Mouse (Mus musculus) kidney, adult 11 months (tissue): ENCODE results near the gene Il2ra.
"Not testable (repeated sequence)": the region's sequence is repeated elsewhere in the genome, so short reads cannot be mapped to it uniquely, and the experiment has no call there.

Experiments used
- DNase-seq: peaks from one replicate; pipeline ENCODE4 v3.0.0; 2022

Gene Il2ra

GRCm38 (mm10) chr2:11642451-11642941 lies at the start of gene Il2ra:
TSS of gene Il2ra (plus strand) at chr2:11642807.
- DNase-seq: no peak

DNA sequence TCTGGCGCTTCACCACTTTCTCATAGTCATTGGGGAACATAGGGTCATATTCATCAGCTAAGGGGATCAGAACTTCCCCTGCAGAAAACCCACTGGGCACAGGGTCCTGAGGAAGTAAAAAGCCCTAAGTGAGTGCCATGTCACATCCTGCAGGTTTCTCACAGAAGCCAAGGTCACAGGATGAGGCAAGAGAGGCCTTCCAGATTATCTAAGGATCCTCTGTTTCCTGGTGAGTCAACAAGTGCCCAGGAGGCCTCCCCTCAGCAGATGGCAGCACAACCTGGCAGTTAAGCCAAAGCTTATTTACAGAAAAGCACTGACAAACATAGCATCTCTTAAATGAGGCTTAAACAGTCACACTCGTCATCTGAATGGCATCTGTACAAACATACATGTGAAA lies 45.9 kb upstream of the Il2ra start:
- DNase-seq: no peak

DNA sequence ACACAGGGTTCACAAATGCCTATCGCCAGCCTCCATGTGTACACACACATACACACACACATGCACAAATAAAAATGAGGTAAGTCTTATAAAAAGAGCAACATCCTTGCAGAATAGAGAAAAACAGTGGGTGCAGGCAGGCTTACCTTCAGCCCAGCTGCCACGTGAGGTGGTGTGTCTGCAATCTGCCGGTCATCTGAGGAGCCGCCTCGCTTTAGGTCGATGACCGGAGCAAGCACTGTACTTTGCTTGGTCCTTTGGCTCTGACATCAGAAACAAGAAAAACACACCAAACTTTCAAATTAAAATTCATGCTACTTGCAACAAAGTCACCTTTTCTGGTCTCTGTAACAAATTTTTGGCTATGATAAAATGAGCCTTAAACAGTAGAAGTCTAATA lies 44.7 kb upstream of the Il2ra start:
- DNase-seq: peak; percentile 35

DNA sequence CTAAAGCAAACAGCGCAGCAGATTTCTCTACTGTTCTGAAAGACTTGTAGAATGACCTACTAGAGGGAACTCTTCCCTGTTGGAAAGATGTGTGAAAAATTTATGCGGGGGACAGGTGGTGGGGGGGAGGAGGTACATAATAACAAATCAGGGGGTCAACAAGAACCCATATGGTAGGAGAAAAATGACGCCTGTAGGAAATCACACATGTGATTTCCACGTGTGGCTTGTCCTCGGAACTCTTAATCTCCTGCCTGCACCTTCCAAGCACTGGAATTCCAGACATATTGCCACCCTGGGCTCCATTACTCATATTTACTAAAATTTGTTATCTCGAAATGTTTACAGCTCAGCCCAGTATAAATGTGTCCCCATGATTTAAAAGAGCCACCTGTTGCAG lies 40.8 kb upstream of the Il2ra start:
- DNase-seq: no peak

DNA sequence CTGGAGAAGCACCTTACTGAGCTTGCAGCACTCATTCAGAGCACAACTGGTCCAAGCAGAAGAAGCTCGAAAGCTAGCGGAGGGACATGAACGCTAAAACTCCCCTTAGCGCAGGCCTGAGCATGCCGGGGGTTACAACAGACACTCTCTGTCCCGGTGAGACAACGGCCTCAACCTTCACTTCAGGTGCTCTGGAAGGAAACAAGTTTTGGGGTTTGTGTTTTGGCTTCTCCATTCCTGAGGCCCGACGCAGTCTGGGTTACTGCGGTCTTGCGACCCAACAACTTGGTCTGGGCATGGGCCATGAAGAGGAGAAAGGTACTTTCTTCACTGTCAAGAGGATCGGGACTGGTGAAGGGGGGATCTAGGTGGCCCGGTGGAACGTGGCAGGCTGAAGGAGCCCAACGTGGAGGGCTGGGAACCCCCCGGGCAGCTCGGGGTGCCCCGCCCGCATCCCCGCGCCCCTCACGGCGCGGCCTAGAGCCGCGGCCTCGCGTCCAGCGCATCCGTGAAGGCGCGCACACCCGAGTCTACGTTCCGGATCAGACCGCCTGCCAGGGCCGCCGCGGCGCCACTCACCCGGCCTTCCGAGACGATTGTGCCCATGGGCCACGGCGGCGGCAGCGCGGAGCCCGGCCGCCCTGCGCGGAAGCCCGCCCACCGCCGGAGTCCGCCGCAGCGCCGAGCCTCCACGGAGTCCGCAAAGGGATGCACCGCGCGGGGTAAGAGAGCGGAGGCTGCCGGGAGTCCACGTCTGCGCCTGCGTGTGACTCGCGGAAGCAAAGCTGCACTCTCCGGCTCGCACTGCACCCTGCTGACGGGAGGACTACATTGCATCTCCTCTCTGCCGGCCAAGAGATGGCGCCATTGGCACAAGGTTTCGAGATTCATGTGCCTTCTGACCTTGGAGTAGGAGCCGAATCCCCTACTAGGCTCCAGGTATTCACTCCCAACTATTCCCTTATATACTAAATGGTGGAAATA lies 39.8 kb upstream of the Il2ra start:
- DNase-seq: peak; percentile 93

- DNase-seq: no peak
Measured at GRCm38 (mm10) chr2:11604053-11604452, 38.6 kb upstream of the Il2ra start, which contains the start of gene Rbm17. TSS of gene Rbm17 (minus strand) at chr2:11604153.

DNA sequence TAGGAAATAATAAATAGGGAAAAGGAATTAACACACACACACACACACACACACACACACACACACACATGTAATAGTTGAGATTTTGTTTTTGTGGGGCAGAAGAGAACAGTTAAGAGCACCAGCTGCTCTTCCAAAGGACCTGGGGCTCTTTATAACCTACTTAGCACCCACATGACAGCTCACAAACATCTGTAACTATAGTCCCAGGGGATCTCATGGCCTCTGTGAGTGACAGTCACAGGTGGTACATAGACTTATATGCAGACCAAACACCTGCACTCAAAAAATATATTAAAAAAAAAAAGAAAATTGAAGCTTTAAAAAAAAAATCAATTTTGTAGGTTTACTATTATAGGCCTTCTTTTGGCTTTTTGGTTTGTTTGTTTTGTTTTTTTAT lies 37.7 kb upstream of the Il2ra start:
- DNase-seq: no peak

DNA sequence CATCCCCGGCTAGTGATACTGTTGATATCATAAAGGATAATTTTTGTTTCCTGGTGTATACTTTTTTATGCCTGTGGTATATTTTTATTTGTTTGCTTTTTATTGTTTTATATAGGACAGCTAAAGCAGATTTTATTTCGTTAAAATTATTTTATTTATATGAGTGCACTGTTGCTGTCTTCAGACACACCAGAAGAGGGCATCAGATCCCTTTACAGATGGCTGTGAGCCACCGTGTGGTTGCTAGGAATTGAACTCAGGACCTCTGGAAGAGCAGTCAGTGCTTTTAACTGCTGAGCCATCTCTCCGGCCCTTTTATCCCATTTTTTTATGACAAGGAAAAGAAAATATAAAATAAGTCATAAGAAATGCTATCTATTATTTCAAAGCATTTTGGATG lies 35.9 kb upstream of the Il2ra start:
- DNase-seq: not testable (repeated sequence)

GRCm38 (mm10) chr2:11612939-11613338 lies 29.7 kb upstream of the Il2ra start:
- DNase-seq: not testable (repeated sequence)

DNA sequence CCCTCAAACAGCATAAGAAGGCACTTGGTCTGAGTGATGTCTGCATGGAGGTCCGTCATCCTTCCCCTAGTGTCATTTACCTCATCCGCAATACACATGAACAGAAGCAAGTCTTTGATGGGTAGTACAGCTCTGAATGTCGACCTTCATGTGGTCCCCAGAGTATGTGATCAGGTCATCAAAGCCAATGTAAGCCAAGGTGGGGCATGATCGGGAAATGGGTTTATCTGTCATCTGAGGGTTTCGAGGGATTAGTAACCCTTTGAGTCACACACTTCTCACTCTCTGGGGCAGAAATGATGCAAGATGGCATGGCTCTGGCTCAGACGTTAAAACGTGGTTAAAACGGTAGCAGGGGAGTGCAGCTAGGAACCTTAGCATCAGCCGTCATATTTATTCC lies 25.8 kb upstream of the Il2ra start:
- DNase-seq: no peak

DNA sequence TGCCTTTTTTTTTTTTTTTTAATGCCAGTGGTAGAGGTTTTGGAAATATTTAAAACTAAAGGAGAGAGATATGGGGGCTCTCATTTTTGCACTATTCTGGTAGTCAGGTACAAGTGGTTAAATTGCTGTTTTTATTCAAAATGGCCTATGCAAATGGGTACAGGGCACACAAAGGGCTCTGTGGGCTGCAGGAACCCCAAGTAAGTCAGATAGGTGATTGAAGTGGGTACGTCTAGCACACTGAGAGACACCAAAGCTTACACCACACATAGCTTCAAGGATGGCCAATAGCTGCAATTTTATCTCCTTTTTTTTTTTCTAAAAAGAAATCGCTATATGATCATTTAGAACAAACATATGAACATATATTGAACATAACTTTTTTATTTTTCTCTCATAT lies 23.0 kb upstream of the Il2ra start:
- no peak for DNase-seq

DNA sequence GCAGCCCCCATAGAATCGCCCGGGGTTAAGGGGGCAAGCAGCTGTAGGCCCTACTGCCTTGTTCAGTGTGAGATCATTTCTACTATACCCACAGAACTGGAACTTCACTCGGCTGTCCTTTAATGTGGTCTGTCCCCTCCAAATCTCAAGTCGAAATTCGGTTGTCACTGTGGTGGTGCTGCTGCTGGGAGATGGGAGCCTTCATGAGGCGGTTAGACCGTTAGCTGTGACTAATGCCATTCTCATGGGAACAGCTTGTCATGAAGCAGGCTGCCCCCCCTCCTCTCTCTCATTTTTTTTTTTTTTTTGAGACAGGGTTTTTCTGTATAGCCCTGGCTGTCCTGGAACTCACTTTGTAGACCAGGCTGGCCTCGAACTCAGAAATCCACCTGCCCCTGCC lies 19.4 kb upstream of the Il2ra start:
- DNase-seq: no peak

- no peak for DNase-seq
Measured at GRCm38 (mm10) chr2:11623726-11624125, 18.9 kb upstream of the Il2ra start.

DNA sequence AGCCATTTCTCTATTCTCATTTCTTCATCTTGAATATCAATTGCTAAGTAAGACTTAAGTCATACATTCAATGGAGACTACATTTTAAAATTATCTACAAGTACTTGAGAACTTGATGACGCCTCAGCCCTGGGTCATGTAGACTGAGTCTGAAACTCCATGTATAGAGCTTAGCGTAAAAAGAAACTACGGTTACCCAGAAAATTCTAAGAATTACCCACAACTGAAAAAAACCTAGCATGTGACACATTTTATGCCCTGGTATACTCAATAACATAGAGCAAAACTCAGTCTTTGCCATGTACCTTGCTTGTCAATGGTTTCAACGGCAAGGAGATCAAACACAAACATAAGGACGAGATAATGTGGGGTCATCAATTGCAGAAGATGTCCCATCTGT lies 16.7 kb upstream of the Il2ra start, which contains the start of gene Gm17490:
Gm17490 (minus strand) TSS at position 375 of the 400 bp plus-strand sequence.
- no peak for DNase-seq

DNA sequence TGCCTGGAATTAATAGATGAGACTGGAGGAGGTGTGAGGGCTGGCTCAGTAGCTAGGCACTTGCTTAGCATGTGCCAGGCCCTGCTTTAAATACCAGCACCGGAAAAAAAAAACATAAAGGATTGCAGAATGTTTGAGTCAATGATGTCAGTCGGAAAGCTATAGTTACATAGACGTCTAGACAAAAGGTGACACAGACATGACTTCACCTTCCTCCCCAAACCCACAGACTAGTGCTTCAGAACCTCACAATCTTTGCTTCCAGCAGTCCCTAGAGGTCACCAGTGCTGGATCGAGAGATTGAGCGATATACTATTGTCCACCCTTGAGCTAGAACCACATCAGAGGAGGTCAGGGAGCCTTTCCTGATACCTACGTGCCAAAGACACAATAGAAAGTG lies 7.6 kb upstream of the Il2ra start:
- DNase-seq: no peak

DNA sequence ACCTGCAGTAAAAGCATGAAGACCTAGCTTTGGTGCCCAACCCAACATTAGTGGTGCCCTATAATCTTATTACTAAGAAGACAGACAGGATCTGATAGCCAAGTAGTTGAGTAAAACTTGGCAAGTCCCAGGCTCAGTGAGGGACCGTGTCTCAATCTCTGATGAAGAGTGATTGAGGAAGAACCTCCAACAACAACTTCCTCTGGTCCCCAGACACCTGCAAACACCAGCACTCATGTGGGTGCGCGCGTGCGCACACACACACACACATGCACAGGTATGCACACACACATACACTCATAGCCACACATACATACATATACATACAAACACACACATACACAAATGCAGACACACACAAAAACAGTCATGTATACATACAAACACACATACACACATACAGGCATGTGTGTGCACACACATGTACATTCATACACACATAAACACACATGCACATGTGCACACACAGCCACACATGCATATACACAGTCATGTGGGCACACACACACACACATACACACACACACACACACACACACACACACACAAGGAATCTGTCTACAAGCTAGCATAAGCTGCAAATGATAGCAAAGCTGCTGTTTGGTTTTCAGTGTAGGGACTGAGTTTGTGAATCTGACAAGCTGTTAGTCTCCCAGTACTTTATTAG lies 7.0 kb upstream of the Il2ra start:
- no peak for DNase-seq

DNA sequence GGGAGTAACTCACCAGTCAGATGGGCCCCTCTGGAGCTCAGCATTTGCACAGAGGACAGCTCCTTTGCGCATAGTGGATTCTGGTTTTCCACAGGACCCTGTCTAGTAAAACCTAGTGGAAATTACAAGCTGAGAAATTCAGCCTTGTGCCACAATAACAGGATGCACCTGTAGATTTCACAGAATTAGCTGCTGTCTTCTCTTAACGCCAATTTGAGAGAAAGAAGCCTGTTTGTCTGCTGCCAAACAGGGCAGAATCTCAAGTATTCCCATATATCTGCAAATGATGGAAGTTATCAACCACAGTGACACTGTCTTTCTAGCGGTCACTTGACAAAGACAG lies 6.5 kb upstream of the Il2ra start:
- DNase-seq: no peak

DNA sequence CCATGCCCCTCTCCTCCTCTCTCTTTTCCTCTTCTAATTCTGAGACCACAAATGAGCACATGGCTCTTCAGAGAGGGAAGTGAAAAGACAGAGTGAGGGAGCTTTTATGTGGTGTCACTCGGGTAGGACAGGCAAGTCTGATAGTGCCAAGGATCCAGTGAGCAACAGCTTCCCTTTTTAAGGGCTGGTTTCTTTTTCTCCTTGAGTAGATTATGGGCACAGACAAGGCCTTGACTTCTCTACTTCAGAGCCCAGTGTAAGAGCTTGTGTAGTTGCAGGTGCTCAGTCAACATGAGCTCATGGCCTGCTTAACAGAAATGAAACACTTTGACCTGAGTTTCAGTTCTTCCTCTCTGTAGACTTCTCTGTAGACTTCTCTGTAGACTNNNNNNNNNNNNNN lies 5.5 kb upstream of the Il2ra start:
- no peak for DNase-seq

- DNase-seq: no peak
Measured at GRCm38 (mm10) chr2:11644057-11644456, 1.4 kb downstream of the Il2ra start.

DNA sequence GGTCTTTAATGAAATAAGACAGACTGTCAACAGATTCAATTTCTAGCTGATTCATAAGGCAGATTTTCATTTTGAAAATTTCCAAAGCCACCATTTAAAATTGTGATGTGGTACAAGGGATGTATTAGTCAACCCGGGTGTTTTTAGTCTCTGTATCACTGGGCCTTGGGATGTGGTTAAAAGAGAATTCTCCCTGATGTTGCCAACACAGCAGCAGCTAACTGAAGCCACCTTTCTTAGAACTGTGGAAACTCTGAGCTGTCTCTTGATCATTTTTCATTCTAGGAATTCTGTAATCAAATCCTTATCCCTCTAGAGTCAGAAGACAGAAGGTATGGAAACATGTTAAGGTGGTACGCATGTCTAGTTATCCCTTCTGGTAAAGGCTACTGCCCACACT lies 2.7 kb downstream of the Il2ra start:
- DNase-seq: no peak

- DNase-seq: no peak
Measured at GRCm38 (mm10) chr2:11651476-11651875, 8.9 kb downstream of the Il2ra start.

GRCm38 (mm10) chr2:11652196-11652595 lies 9.6 kb downstream of the Il2ra start:
- no peak for DNase-seq

DNA sequence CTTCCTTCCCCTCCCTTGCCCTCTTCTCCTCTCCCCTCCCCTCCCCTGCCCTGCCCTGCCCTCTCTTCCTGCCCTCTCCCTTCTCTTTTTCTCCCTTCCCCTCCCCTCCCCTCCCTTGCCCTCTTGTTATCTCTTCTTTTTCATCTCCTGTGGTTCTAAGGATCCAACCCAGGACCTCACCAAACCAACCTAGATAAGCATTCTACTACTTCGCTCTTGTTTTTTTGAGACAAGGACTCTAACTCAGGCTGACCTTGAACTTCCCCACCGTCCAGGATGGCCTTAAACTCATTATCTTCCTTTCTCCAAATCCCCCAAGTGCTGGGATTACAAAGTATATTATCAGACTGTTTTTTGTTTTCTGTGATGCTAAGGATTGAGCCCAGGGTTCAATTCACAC lies 10.2 kb downstream of the Il2ra start:
- no peak for DNase-seq

- no peak for DNase-seq
Measured at GRCm38 (mm10) chr2:11653330-11653729, 10.7 kb downstream of the Il2ra start.
